Mouse (Mus musculus): ENCODE measurements around the gene Cyfip1. TPM values are rescaled to one million over a fixed set of nuclear protein-coding genes. Genes with fewer than 3 reads are reported as not detected.

Cyfip1 gene
- total and polyA plus RNA-seq, 3 experiments: 20.1 to 29.3 (median 27.8) TPM

DNA sequence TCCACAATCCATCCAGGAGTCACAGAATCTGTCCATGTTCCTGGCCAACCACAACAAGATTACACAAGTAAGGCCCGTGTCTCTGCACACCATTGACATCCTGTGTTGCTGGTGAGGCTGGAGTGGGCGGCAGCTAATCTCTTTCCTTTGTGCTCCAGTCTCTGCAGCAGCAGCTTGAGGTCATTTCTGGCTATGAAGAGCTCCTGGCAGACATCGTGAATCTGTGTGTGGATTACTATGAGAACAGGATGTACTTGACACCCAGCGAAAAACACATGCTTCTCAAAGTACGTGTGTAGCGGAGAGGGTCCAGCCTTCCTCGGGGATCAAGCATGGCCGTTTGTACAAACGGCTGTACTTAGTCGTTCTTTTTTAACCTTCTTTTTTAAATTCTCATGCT is 36.2 kb downstream of the Cyfip1 start:
- peaks cover 45 to 80% of the 10 kb centered on the region in 2 experiments for H3K36me3 ChIP-seq (replicated peaks in 1 of 2; ENCODE audit: control insufficient read depth in 1 of 2, insufficient read depth in 1 of 2, low read length in 1 of 2)
- peaks cover 0 to 3% of the 10 kb centered on the region in 2 experiments; a peak in 1 of 4 replicates for H3K4me1 ChIP-seq (ENCODE audit: control insufficient read depth in 1 of 2, insufficient read depth in 2 of 2)
- DNase-seq (ENCODE audit: extremely low read depth): no peak
- in situ Hi-C loops (cut with MboI; ENCODE audit: low pct_ligation_motif_present, low pct_unique_long_range_greater_than_20kb, low sequenced_read_pairs): no loop called here
- H3K9me3 ChIP-seq (replicated peaks; ENCODE audit: low read length): no peaks in the 10 kb centered on the region
- no peaks in the 10 kb centered on the region for H3K27me3 ChIP-seq (replicated peaks)
- no peaks in the 10 kb centered on the region for H3K79me2 ChIP-seq (replicated peaks; ENCODE audit: control insufficient read depth, extremely low read depth, insufficient read depth, poor library complexity, severe bottlenecking)
- dilution Hi-C loops (cut with MboI; ENCODE audit: extremely low pct_ligation_motif_present, extremely low pct_unique_long_range_greater_than_20kb, low sequenced_read_pairs): no loop called here
- no peak overlapping the region for H3K4me2 ChIP-seq (ENCODE audit: insufficient read depth, low read depth, poor library complexity, severe bottlenecking)
- H3K27ac ChIP-seq (ENCODE audit: insufficient read depth, low read depth): no peak overlapping the region
- H3K9ac ChIP-seq (ENCODE audit: insufficient read depth, low read depth): no peak overlapping the region
- TF ChIP-seq ZNF384 (IDR thresholded peaks at IDR 0.05; ENCODE audit: low read depth, low read length) (no peak), POLR2AphosphoS2 (IDR thresholded peaks at IDR 0.05; ENCODE audit: low read depth, low read length) (no peak), POLR2A (IDR thresholded peaks at IDR 0.05; ENCODE audit: low read depth, low read length) (no peak), RCOR1 (conservative IDR thresholded peaks at IDR 0.05; ENCODE audit: low read depth, low read length) (no peak), IRF4 (IDR thresholded peaks at IDR 0.05; ENCODE audit: low read depth, low read length) (no peak), BHLHE40 (IDR thresholded peaks at IDR 0.05; ENCODE audit: low read depth, low read length) (no peak), NRF1 (IDR thresholded peaks at IDR 0.05; ENCODE audit: low read depth, low read length) (no peak), JUND (conservative IDR thresholded peaks at IDR 0.05; ENCODE audit: low read depth, low read length) (no peak), MEF2A (IDR thresholded peaks at IDR 0.05; ENCODE audit: borderline replicate concordance, low read depth, low read length) (no peak), KAT2A (IDR thresholded peaks at IDR 0.05; ENCODE audit: insufficient replicate concordance, low read length) (no peak), MAFK (IDR thresholded peaks at IDR 0.05; ENCODE audit: insufficient replicate concordance, low read length) (no peak), SIN3A (IDR thresholded peaks at IDR 0.05; ENCODE audit: low read length) (no peak), MXI1 (IDR thresholded peaks at IDR 0.05; ENCODE audit: low read depth, low read length) (no peak), ZC3H11A (IDR thresholded peaks at IDR 0.05; ENCODE audit: low read depth, low read length) (no peak), PAX5 (IDR thresholded peaks at IDR 0.05; ENCODE audit: low read length) (no peak)
- no peak overlapping the region for H3K4me3 ChIP-seq (replicated peaks in 1 of 3; ENCODE audit: low read depth in 2 of 3, low read length in 2 of 3, poor library complexity in 1 of 3)

DNA sequence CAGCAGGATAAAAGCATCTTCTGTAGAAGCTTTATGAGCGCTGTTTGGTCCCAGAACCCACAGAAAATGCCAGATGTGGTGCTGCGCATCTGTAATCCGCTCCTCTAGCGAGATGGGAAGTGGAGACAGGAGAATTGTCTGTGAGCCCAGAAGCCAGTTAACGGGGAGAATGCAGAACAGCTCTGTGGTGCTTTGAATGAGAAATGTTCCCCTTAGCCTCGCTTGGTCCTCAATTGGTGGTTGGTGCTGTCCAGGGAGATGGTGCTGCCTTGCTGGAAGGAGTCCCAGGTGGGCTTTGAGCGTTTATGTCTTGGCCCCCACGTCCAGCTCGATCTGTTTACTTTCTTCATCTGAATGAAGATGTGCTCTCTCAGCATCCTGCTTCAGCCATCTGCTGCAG is 39.3 kb downstream of the Cyfip1 start:
- dilution Hi-C loops (cut with MboI; ENCODE audit: extremely low pct_ligation_motif_present, extremely low pct_unique_long_range_greater_than_20kb, low sequenced_read_pairs): no loop called here
- peaks cover 22 to 59% of the 10 kb centered on the region in 2 experiments for H3K36me3 ChIP-seq (replicated peaks in 1 of 2; ENCODE audit: control insufficient read depth in 1 of 2, insufficient read depth in 1 of 2, low read length in 1 of 2)

More for the DNA sequence above, 39.3 kb downstream of the Cyfip1 start:
- Histone ChIP-seq H3K4me2 (ENCODE audit: insufficient read depth, low read depth, poor library complexity, severe bottlenecking) (no peak overlapping the region), H3K79me2 (replicated peaks; ENCODE audit: control insufficient read depth, extremely low read depth, insufficient read depth, poor library complexity, severe bottlenecking) (no peaks in the 10 kb centered on the region), H3K27me3 (replicated peaks) (no peaks in the 10 kb centered on the region), H3K4me1 (ENCODE audit: control insufficient read depth in 1 of 2, insufficient read depth in 2 of 2) (no peaks in the 10 kb centered on the region), H3K4me3 (replicated peaks in 1 of 3; ENCODE audit: low read depth in 2 of 3, low read length in 2 of 3, poor library complexity in 1 of 3) (no peak overlapping the region), H3K9ac (ENCODE audit: insufficient read depth, low read depth) (no peak overlapping the region), H3K9me3 (replicated peaks; ENCODE audit: low read length) (no peaks in the 10 kb centered on the region), H3K27ac (ENCODE audit: insufficient read depth, low read depth) (no peak overlapping the region)
- no peak for TF ChIP-seq MAFK (IDR thresholded peaks at IDR 0.05; ENCODE audit: insufficient replicate concordance, low read length)
- TF ChIP-seq MYC (IDR thresholded peaks at IDR 0.05; ENCODE audit: low read depth, low read length): no peak
- no peak for TF ChIP-seq SMC3 (IDR thresholded peaks at IDR 0.05; ENCODE audit: low read depth, low read length)
- TF ChIP-seq POLR2AphosphoS2 (IDR thresholded peaks at IDR 0.05; ENCODE audit: low read depth, low read length): no peak
- no peak for TF ChIP-seq RAD21 (IDR thresholded peaks at IDR 0.05; ENCODE audit: low read depth, low read length)
- TF ChIP-seq JUND (conservative IDR thresholded peaks at IDR 0.05; ENCODE audit: low read depth, low read length): no peak
- TF ChIP-seq CTCF (conservative IDR thresholded peaks at IDR 0.05 in 1 of 2, IDR thresholded peaks at IDR 0.05 in 1 of 2; ENCODE audit: low read depth in 2 of 2, low read length in 2 of 2): no peak
- no peak for TF ChIP-seq POLR2A (IDR thresholded peaks at IDR 0.05; ENCODE audit: low read depth, low read length)
- no peak for TF ChIP-seq ZC3H11A (IDR thresholded peaks at IDR 0.05; ENCODE audit: low read depth, low read length)
- no peak for TF ChIP-seq CHD2 (IDR thresholded peaks at IDR 0.05; ENCODE audit: low read length)
- TF ChIP-seq ZNF384 (IDR thresholded peaks at IDR 0.05; ENCODE audit: low read depth, low read length): no peak
- no peak for TF ChIP-seq IRF4 (IDR thresholded peaks at IDR 0.05; ENCODE audit: low read depth, low read length)
- no peak for TF ChIP-seq CHD1 (IDR thresholded peaks at IDR 0.05; ENCODE audit: low read depth, low read length)
- no peak for TF ChIP-seq ZMIZ1 (IDR thresholded peaks at IDR 0.05; ENCODE audit: low read depth, low read length)
- TF ChIP-seq GABPA (IDR thresholded peaks at IDR 0.05; ENCODE audit: insufficient replicate concordance, low read depth, low read length): no peak
- TF ChIP-seq NRF1 (IDR thresholded peaks at IDR 0.05; ENCODE audit: low read depth, low read length): no peak
- TF ChIP-seq TBP (conservative IDR thresholded peaks at IDR 0.05; ENCODE audit: low read depth, low read length): no peak
- DNase-seq (ENCODE audit: extremely low read depth): no peak
- in situ Hi-C loops (cut with MboI; ENCODE audit: low pct_ligation_motif_present, low pct_unique_long_range_greater_than_20kb, low sequenced_read_pairs): no loop called here
